Mouse (Mus musculus): ENCODE results near the gene Nup188. TPM values are rescaled to one million over a fixed set of nuclear protein-coding genes. Genes with fewer than 3 reads are reported as not detected.
A peak's percentile ranks its signal among the peaks of the same experiment; 100 is the strongest.

Nup188 gene
- total RNA-seq, 2 experiments from 2014 or later = 19.0 to 25.9 TPM

GRCm38 (mm10) chr2:30345971-30346676, 59.9 kb downstream of the Nup188 start:
- no peak for DNase-seq (ENCODE audit: low spot score in 2 of 2)
- Histone ChIP-seq H3K27ac (no peak overlapping the region; the same call in 1 of the 2 replicates), H3K4me3 (no peak overlapping the region)
- TF ChIP-seq CTCF (conservative IDR thresholded peaks at IDR 0.05) = no peak

- DNase-seq (ENCODE audit: low spot score in 2 of 2) = no peak
- H3K4me3 ChIP-seq = no peak overlapping the region
- no peak for TF ChIP-seq CTCF (conservative IDR thresholded peaks at IDR 0.05)
- no peak overlapping the region for H3K27ac ChIP-seq
Measured at GRCm38 (mm10) chr2:30349196-30349595, 63.0 kb downstream of the Nup188 start.

- peak; percentile 66 for TF ChIP-seq CTCF (conservative IDR thresholded peaks at IDR 0.05)
- DNase-seq (ENCODE audit: low spot score in 2 of 2) = no peak
- Histone ChIP-seq H3K27ac (no peak overlapping the region), H3K4me3 (no peak overlapping the region)
Measured at GRCm38 (mm10) chr2:30351149-30351548, 65.0 kb downstream of the Nup188 start.

- peak overlapping the region; percentile 73; the same call in 1 of the 2 replicates for H3K27ac ChIP-seq
Measured at GRCm38 (mm10) chr2:30355861-30356260, 69.7 kb downstream of the Nup188 start.

GRCm38 (mm10) chr2:30356266-30356665, 70.1 kb downstream of the Nup188 start:
- Histone ChIP-seq H3K4me3 (no peak overlapping the region; the same call in 1 of the 2 replicates), H3K27ac (peak overlapping the region; percentile 73; the same call in 1 of the 2 replicates)
- DNase-seq (ENCODE audit: low spot score in 2 of 2) = no peak
- no peak for TF ChIP-seq CTCF (conservative IDR thresholded peaks at IDR 0.05)

More at GRCm38 (mm10) chr2:30355861-30356260, 69.7 kb downstream of the Nup188 start:
- DNase-seq (ENCODE audit: low spot score in 2 of 2) = no peak
- TF ChIP-seq CTCF (conservative IDR thresholded peaks at IDR 0.05) = no peak
- H3K4me3 ChIP-seq = no peak overlapping the region

- no peak for TF ChIP-seq CTCF (conservative IDR thresholded peaks at IDR 0.05)
- H3K27ac ChIP-seq = peak overlapping the region; percentile 94
- no peak for DNase-seq (ENCODE audit: low spot score in 2 of 2)
- peak overlapping the region; percentile 82 for H3K4me3 ChIP-seq
Measured at GRCm38 (mm10) chr2:30356906-30357305, 70.7 kb downstream of the Nup188 start.

GRCm38 (mm10) chr2:30357552-30358510, 71.6 kb downstream of the Nup188 start:
- peak in 1 of 2 experiments; percentile 37 for DNase-seq (ENCODE audit: low spot score in 2 of 2)
- H3K4me3 ChIP-seq = peak overlapping the region; percentile 82
- TF ChIP-seq CTCF (conservative IDR thresholded peaks at IDR 0.05) = no peak
- peak overlapping the region; percentile 94 for H3K27ac ChIP-seq

- peak within 1 kb of the TSS; percentile 82 for H3K4me3 ChIP-seq
- DNase-seq (ENCODE audit: low spot score in 2 of 2) = peak; percentile 73 to 82
- peak; percentile 71 for TF ChIP-seq CTCF (conservative IDR thresholded peaks at IDR 0.05)
- peak within 1 kb of the TSS; percentile 94 for H3K27ac ChIP-seq
Measured at GRCm38 (mm10) chr2:30358533-30359531, 72.6 kb downstream of the Nup188 start, which contains the start of gene Sh3glb2. Gene Sh3glb2, minus strand, starts transcription at chr2:30359337.

- Histone ChIP-seq H3K4me3 (no peak overlapping the region), H3K27ac (no peak overlapping the region)
- no peak for TF ChIP-seq CTCF (conservative IDR thresholded peaks at IDR 0.05)
- no peak for DNase-seq (ENCODE audit: low spot score in 2 of 2)
Measured at GRCm38 (mm10) chr2:30360626-30361025, 74.4 kb downstream of the Nup188 start.

- TF ChIP-seq CTCF (conservative IDR thresholded peaks at IDR 0.05) = peak; percentile 64
- no peak overlapping the region for H3K27ac ChIP-seq
- no peak for DNase-seq (ENCODE audit: low spot score in 2 of 2)
- no peak overlapping the region for H3K4me3 ChIP-seq
Measured at GRCm38 (mm10) chr2:30362865-30363264, 76.7 kb downstream of the Nup188 start.

GRCm38 (mm10) chr2:30363773-30364650, 77.8 kb downstream of the Nup188 start, which contains the start of gene Miga2:
Gene Miga2, plus strand, starts transcription at chr2:30364233.
- TF ChIP-seq CTCF (conservative IDR thresholded peaks at IDR 0.05) = 0 out of 2 replicates have a peak, but pooled peaks have one; percentile 4
- Histone ChIP-seq H3K27ac (peak within 1 kb of the TSS; percentile 93), H3K4me3 (peak within 1 kb of the TSS; percentile 82)
- peak; percentile 98 to 99 for DNase-seq (ENCODE audit: low spot score in 2 of 2)
